Mouse (Mus musculus) C2C12 (cell line): ENCODE measurements at regions not wholly inside any gene's neighbourhood (a gene's known extent, or its start where the extent isn't known, plus 50 kb on each side); places are given as distances from the start of the nearest gene placed in this dataset.

ENCODE experiments used
- CEBPB ChIP-seq: IDR thresholded peaks from one replicate; pipeline ENCODE4 v1.6.1; 2011; ENCODE audit warnings: low read depth, mild to moderate bottlenecking, control low read depth, moderate library complexity
- CTCF ChIP-seq: IDR thresholded peaks from one replicate; pipeline ENCODE4 v1.5.1; 2011; ENCODE audit not compliant: control insufficient read depth, insufficient read depth, insufficient read length
- FOSL1 ChIP-seq: IDR thresholded peaks from one replicate; pipeline ENCODE4 v1.8.0; 2011; ENCODE audit warnings: mild to moderate bottlenecking, low read length; ENCODE audit not compliant: poor library complexity, insufficient read depth, severe bottlenecking
- MAX ChIP-seq: IDR thresholded peaks from one replicate; pipeline ENCODE4 v1.6.1; 2011; ENCODE audit warnings: mild to moderate bottlenecking, control low read depth
- MYOD1 ChIP-seq: IDR thresholded peaks from one replicate; pipeline ENCODE4 v1.6.1; 2011; ENCODE audit warnings: low read depth; ENCODE audit not compliant: control insufficient read depth, insufficient read length

- no peak for TF ChIP-seq CTCF
- TF ChIP-seq MYOD1 = no peak
- TF ChIP-seq FOSL1 = no peak
- no peak for TF ChIP-seq MAX
- TF ChIP-seq CEBPB = no peak
Measured at GRCm38 (mm10) chr15:37065408-37065807, 57.8 kb upstream of the Zfp706 start.
